Mouse (Mus musculus): Measurements from ENCODE around the gene Gls2.

Gene Gls2

DNA sequence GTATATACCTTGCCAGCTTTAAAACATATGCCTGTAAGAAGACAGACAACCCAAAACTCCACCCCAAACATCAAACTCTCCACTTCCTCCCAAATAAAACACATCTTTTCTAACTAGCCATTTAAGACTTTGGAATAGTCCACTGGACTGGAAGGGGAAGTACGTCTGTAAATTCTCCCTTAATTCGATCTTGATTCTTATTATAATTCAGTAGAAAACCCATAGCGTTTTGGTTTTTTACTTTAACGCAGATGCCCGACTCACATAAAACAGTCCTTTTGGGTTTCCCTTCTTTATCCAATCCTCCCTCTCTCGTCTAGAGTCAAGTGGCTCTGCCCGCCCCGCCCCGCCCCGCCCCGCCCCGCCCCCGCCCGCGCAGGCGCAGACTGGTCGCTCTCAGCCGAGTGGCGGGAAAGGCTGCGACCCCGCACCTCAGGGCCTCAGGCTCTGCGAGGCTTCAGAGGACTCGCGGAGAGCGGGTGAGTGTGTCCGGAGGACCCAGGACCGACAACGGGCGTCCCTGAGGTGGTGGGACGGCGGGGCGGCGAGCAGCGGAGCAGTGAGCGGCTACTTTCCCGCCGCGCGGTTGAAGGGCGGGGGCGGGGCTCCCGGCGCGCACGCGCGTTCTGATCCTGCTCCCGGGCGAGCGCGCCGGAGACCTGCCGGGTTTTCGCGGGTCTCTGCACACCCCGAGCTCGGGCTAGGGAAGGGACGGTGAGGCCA lies 37.6 kb downstream of the Gls2 start, which contains the start of gene Timeless:
TSS of gene Timeless (plus strand) at position 369 of the 723 bp plus-strand sequence.
- DNase-seq (ENCODE audit: low read depth): peak; percentile 54

DNA sequence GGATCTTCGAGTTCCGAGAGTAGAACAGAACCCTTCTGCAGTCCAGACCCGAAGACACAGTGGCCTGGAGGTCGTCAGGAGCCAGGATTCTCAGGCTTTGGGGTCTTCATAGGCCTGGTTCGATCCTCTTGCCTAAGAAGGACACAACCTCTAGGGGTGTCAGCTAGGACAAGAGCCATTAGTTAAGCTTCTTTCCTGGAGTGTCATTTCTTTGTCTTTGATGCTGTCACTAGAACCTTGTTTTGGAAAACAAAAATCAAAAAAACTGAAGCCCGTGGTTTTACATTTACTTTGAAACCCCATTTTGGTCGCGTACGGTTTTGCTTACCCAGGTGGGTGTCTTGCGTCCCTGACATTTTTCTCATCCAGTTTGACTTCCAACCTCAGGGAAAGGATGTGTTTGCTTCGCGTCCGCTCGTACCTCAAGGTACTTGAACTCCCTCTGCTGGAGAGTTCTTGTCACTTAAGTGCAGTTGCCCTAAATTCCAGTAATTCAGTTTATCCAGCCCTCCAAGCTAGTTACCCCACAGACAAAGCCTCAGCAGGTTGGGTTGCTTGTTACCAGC lies 38.2 kb downstream of the Gls2 start:
- peak; percentile 31 for DNase-seq (ENCODE audit: low read depth)

DNA sequence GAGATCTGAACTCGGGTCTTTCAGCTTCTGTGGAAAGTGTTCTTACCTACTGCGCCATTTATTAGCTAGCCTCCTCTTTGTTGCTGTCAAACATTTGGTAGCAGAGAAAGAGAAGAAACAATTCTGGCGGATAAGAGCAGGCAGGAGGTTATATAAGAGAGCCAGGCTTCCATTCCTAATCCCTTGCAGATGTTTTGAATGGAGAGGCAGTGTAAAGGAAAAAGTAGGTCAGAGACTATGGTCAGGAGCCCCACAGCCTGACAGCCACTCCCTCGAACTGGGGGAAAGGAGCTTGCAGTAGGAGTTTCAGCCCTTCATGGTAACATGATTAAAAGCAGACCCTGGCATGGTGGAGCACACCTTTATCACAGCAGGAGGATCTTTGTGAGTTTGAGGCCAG lies 42.1 kb downstream of the Gls2 start:
- no peak for DNase-seq (ENCODE audit: low read depth)

DNA sequence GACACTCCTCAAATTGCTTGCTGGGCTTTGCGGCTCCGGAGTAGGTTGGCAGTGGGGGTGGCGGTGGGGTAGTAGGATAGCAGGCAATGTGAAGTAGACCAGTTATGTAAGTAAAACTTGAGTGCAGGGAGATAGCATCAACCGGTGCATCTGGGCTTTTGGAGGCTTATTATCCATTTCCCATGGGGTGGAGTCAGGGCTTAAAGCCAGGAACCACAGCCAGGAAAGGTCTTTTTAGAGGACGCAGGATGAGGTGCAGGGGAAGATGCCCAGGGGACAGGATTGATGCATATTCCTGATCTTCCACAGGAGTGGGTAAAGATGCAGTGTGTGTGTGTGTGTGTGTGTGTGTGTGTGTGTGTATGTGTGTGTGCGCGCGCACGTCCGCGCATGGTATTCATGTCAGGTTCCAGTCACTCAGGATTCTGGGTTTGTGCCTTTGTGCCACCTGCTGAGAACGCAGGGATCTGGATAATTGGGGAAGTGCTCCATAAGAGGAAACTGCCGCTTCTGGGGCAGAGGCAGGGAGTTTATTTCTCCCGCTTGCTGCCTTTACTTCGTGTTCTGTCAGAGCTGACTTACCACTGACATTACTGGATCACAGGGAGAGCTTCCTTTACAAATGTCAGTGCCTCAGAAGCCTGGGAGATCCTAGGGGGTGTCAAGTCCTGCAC lies 43.7 kb downstream of the Gls2 start:
- DNase-seq (ENCODE audit: low read depth): no peak

DNA sequence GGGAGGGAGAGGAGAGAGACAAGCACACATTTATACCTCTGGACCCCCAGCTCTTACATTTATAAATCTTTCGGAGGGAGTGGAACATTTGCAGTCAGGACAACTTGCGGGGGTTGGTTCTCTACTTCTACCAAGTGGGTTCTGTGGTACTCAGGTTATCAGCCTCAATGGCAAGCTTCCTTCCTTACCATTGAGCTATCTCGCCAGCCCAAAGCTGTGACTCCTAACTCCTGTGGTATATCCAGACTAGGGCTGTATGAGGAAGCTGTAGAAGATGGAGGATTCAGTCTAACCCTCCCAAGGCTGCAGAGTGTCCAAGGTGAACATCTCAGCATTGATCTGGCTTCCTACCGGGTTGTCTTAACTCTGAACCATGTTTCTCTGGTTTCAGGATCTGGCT lies 44.9 kb downstream of the Gls2 start:
- no peak for DNase-seq (ENCODE audit: low read depth)

DNA sequence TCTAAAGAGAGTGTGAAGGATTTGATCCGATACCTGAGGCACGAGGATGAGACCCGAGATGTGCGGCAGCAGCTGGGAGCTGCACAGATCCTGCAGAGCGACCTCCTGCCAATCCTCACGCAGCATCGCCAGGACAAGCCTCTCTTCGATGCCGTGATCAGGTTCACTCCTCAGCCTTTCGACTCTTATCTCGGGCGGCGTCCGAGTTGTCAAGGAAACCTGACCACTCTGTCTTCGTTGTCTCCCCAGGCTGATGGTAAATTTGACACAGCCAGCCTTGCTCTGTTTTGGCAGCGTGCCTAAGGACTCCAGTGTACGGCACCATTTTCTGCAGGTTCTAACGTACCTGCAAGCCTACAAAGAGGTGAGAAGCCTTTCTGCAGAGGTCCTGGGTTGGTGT lies 45.9 kb downstream of the Gls2 start:
- no peak for DNase-seq (ENCODE audit: low read depth)

DNA sequence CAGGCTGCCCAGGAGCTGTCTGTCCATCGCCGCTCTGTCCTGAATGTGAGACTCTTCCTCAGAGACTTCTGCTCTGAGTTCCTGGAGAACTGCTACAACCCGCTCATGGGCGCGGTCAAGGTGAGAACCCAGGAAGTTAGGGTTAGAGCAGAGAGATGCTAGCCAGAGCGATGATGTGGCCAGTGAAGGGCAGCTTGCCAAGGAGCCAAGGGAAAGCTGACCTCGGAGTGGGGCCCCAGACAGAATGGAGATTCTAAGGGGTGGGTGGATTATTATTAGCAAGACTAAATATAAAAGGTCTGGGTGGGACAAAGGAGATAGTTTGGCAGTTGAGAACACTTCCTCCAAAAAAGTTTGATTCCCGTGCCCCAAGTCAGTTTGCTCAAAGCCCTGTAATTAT lies 49.0 kb downstream of the Gls2 start:
- DNase-seq (ENCODE audit: low read depth): no peak

DNA sequence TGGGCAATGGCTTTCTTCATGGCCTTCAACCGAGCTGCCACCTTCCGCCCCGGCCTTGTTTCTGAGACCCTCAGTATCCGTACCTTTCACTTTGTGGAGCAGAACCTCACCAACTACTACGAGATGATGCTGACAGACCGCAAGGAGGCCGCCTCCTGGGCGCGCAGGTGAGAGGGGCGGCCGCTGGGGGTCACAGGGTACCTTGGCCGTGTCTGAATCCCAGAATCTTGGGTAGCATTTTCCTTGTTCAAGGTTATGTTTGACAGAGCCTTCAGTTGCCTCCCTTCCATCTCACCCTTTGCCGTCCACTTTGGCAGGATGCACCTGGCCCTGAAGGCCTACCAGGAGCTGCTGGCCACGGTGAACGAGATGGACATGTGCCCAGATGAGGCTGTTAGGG lies 49.9 kb downstream of the Gls2 start:
- DNase-seq (ENCODE audit: low read depth): no peak

DNA sequence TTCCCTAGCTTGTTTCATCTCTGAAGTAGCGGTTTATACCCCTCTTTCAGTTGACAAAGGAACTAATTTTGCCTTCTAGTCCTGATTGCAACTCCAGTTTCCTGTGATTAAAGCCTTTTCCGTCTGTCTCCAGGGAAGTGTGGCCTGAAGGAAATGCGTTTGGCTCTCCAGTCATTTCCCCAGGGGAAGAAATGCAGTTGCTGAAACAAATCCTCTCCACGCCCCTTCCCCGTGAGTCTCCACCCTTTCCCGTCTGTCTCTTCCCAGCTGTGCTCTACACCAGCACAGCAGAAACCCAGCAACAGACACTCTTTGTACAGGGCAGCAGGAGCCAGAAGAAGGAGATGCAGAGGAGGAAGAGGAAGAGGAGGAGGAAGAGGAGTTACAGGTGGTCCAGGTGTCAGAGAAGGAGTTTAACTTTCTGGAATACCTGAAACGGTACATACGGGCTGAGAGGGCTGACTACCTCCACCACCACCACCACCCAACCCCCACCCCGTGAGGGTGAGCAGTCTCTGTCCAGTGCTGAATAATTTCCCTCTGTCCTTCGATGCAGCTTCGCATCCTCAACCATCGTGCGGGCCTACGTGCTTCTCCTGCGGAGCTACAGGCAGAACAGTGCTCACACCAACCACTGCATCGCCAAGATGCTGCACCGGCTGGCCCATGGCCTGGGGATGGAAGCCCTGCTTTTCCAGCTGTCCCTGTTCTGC lies 52.9 kb downstream of the Gls2 start:
- DNase-seq (ENCODE audit: low read depth): no peak

DNA sequence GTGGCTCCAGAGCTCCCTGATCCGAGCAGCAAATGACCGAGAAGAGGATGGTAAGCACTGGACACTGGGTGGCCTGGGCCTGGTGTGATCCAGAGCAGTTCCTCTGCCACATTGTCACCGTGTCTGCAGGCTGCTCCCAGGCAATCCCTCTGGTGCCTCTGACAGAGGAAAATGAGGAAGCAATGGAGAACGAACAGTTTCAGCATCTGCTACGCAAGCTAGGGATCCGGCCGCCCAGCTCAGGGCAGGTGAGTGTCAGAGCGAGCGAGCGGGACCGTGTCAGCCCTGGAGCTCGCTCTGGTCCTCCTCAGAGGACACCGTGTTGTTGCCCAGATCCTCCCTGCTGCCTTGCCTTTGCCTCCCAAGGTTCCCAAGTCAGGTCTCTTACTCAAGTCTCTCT lies 56.3 kb downstream of the Gls2 start:
- no peak for DNase-seq (ENCODE audit: low read depth)

DNA sequence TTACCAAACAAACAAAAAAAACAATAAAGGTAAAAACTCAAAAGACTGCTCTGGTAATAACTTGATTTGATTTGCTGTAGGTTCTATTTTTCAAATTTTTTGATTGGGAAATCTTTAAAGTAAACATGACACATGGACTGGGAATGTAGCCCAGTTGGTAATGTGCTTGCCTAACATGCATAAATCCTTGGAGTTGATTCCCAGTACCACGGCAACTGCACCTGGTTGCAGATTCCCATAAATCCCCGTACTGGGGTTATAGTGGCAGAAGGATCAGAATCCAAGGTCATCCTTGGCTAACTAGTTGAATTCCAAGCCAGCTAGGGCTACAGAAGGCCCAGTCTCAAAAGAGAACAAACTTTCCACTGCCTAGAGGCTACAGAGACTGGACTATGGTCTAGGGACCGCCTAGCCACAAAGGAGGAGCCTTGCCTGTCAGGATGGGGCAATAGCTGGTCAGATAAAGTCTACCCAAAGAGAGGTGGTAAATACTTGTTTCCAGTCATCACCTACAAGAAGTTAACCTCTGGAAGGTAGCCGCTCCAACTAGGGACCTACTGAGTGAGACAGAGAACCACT lies 59.5 kb downstream of the Gls2 start, which contains the start of gene Apon:
TSS of gene Apon (plus strand) at position 420 of the 579 bp plus-strand sequence.
- DNase-seq (ENCODE audit: low read depth): peak; percentile 69

DNA sequence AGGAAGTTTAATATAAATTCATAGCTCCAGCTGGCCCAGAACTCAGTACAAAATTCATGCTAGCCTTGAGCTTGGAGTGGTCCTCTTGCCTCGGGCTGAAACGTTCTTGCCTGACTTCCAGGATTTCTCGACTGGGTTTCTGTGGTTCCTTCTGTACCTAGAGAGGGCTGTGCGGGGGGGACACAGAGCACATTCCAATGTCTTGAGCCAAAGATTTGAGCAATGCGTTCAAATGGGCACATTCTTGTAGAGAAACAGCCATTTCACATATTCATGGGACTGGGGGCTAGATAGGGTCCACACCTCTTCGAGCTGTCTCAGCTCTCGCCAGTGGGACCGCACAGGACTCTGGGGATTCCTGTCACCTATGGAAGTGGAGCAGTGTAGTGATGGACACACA lies 61.7 kb downstream of the Gls2 start:
- no peak for DNase-seq (ENCODE audit: low read depth)

DNA sequence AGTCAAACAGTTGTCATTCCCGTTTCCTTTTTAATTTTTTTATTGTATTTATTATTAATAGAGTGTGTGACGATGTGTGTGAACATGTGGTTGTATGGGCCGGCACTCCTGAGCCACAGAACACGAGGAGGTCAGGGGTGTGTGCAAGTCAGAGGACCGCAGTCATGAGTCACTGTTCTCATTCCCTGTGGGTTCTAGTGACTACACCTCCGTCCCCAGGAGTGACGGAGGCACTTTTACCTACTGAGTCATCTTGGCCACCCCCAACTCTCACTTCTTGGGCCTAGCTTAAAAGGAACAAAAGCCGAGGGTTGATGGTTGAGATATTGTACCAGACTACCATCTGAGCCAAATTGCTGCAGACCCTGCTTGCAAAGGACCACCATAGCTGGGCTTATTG lies 62.1 kb downstream of the Gls2 start:
- DNase-seq (ENCODE audit: low read depth): no peak

DNA sequence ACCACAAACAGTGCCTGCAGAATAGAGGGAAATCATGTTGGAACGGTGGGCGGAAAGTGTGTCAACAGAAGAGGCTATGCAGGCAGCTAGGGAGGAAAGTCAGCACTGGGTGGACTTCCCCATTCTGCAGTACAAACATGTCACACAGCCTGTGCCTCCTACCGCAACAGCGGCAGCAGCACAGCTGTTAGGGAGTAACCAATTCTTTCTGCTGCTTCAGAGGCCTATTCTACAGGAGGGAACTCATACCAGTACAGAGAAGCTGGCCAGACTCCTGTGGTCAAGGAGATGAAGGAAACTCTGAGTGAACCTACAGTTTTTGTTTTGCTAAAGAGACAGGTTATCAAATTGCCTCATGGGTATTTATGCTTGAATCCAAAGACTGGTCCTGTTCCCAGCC lies 64.7 kb downstream of the Gls2 start:
- DNase-seq (ENCODE audit: low read depth): no peak
